Mouse (Mus musculus): ENCODE data around the gene Nipa1. TPM values are rescaled to one million over a fixed set of nuclear protein-coding genes. Genes with fewer than 3 reads are reported as not detected.
A peak's percentile ranks its signal among the peaks of the same experiment; 100 is the strongest.

The Nipa1 gene
- total RNA-seq, 4 experiments from 2014 or later, result 56.1 to 63.1 (median 61.7) TPM

DNA sequence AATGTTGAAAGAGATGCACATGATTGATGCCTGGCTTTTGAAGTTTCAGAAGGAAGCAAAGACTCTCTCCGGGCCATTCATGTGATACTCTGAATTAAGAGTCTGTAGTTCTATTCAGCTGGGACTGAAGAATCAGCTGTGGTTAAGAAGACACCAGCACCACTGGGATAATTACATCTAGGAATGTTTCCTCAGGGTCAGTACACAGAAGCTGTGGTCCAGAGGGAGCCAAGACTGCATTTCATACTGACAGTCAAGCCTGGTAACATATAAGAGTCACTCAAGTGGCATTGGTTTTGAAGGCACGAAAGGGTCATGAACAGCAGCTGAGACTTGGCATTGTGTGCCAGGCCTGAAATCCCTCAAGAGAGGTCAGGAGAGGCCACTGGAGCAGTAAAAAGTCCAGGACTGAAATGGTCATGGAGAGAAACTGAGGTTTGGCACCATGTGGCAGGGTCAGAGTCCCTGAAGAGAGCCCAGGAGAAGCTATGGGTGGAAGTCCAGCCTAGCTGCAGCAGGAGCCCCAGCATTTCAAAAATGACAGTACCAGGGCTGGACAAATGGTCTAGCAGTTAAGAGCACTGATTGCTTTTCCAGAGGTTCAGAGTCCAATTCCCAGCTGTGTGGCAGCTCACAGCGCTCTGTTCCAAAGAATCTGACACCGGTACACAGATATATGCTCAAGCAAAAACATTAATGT lies 9.3 kb downstream of the Nipa1 start:
- no peak for DNase-seq (ENCODE audit: low spot score in 2 of 2)

- no peak for DNase-seq (ENCODE audit: low spot score in 2 of 2)
Observed at GRCm38 (mm10) chr7:55998997-55999396, 20.8 kb downstream of the Nipa1 start.

- DNase-seq (ENCODE audit: low spot score in 2 of 2), result peak; percentile 47 to 51
Observed at GRCm38 (mm10) chr7:55995013-55995412, 24.7 kb downstream of the Nipa1 start.

- DNase-seq (ENCODE audit: low spot score in 2 of 2), result no peak
Observed at GRCm38 (mm10) chr7:55991858-55992257, 27.9 kb downstream of the Nipa1 start.

DNA sequence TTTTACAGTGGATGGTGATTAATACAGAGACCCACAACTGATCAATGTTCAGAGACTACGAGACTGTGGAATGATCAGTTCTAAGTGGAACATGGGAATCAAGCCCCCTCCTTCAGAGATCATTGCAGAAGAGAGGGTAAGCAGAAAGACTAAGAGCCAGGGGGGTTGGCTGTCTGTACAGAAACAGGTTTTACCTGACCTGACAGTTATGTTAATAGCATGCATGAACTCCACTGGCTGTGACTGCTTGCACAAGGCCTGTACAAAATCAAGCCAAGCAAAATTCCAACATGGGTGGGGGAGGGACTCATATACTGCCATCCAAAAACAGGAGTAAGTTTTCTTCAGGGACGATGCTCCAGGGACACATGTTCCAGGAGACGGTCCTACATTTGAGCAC lies 28.6 kb downstream of the Nipa1 start:
- DNase-seq (ENCODE audit: low spot score in 2 of 2), result no peak

DNA sequence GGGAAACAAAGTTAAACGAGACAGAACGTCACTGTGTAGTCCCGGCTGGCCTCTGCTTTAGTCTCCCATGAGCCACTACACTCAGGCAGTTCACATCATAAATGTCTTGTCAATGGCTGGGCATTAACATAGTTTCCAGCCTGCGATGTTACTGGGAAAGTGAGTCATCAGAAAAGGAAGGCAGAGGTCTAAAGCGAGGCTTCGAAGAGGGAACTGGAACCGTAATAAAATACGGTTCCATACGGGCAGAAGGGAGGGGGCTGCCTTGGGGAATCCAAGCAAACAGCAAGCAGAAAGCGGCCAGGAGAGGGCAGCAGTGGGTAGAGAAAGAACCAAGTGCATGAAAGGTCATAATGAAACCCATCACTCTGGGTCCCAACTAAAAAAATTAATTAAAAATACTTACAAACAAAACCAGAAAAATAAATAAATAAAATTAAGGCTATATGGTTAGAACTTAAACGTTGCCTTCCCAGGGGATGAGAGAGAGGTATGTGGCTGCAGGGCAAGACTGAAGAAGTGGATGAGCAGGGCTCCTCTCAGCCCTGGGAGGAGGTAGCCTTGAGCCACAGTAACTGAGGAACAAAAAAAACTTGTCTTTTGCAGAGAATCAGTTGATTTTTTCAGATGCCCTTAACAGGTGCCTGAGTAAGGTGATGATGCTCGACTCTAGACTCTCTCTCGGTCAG lies 33.1 kb downstream of the Nipa1 start:
- peak; percentile 69 to 77 for DNase-seq (ENCODE audit: low spot score in 2 of 2)

- no peak for DNase-seq (ENCODE audit: low spot score in 2 of 2)
Observed at GRCm38 (mm10) chr7:55984754-55985153, 35.0 kb downstream of the Nipa1 start.

- DNase-seq (ENCODE audit: low spot score in 2 of 2), result no peak
Observed at GRCm38 (mm10) chr7:55983107-55983506, 36.6 kb downstream of the Nipa1 start.

GRCm38 (mm10) chr7:55982010-55982700 lies 37.6 kb downstream of the Nipa1 start:
- DNase-seq (ENCODE audit: low spot score in 2 of 2), result no peak

- no peak for DNase-seq (ENCODE audit: low spot score in 2 of 2)
Observed at GRCm38 (mm10) chr7:55981511-55981910, 38.2 kb downstream of the Nipa1 start.

GRCm38 (mm10) chr7:55974429-55974828 lies 45.3 kb downstream of the Nipa1 start:
- no peak for DNase-seq (ENCODE audit: low spot score in 2 of 2)

- no peak for DNase-seq (ENCODE audit: low spot score in 2 of 2)
Observed at GRCm38 (mm10) chr7:55969415-55969814, 50.3 kb downstream of the Nipa1 start.

- no peak for DNase-seq (ENCODE audit: low spot score in 2 of 2)
Observed at GRCm38 (mm10) chr7:55968258-55968901, 51.4 kb downstream of the Nipa1 start.

DNA sequence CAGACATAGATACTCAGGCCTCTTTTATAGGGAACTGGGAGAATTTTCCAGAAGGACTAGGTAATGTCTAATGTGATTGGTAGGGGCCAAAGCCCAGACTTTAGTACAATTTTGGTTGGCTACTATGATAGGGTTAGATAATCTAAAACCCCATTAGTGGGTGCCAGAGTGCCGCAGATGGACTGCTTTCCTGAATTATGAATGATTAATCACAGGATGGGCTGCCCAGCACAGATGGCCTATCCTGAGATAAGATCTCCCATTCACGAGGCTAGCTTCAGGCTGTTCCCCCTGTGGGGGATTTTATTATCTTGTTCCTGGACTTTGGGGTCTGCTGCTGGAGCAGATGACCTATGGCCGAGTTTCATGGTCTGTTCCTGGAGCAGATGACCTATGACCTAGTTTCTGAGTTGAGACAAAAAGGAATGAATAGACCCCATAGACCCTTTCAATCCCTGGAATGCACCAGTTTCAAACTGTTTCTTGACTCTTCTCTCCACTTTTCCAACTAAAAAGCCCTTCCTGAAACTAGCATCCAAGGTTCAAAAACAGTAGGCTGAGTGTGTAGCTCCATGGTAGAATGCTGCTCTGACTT lies 52.8 kb downstream of the Nipa1 start:
- DNase-seq (ENCODE audit: low spot score in 2 of 2), result no peak

GRCm38 (mm10) chr7:55962004-55962908 lies 57.5 kb downstream of the Nipa1 start, which contains the start of gene Nipa2:
Gene Nipa2, minus strand, starts transcription at chr7:55962476.
- DNase-seq (ENCODE audit: low spot score in 2 of 2), result peak; percentile 85 to 90

DNA sequence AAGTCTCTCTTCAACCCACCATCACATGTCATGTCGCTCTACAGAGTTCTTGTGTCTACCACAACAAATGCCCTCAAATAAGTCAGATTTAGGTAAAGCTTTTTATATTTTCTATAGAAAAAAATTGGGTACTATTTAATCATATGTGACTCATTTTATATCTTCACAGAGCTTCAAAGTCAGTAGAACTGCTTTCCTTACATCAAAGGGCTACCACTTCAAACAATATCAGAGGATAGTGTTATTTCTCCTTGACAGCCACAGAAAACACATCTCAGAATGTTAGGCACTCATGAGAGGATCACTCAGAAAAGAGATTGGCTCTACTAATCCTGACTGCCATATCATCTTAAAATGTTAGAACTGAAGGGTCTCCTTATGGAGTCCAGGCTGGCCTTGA lies 59.2 kb downstream of the Nipa1 start:
- no peak for DNase-seq (ENCODE audit: low spot score in 2 of 2)

GRCm38 (mm10) chr7:55959801-55960200 lies 60.0 kb downstream of the Nipa1 start:
- no peak for DNase-seq (ENCODE audit: low spot score in 2 of 2)

- no peak for DNase-seq (ENCODE audit: low spot score in 2 of 2)
Observed at GRCm38 (mm10) chr7:55957916-55958315, 61.8 kb downstream of the Nipa1 start.

- no peak for DNase-seq (ENCODE audit: low spot score in 2 of 2)
Observed at GRCm38 (mm10) chr7:55957178-55957577, 62.6 kb downstream of the Nipa1 start.

DNA sequence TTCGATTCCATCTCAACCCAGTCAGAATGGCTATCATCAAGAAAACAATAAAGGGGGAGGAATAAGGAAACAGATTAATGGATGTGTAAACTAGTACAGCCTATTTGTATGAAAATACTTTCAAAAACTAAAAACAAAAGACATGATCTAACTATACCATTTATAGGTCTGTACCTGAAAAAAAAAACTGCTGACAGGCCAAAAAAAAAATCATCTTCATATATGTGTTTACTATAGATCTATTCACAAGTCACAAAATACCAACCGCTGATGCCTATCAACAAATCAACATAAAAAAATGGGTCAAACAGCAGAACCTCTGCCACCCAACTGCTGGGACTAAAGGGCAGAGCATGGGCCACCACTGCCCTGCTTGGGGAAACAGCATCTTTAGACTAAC lies 63.7 kb downstream of the Nipa1 start:
- no peak for DNase-seq (ENCODE audit: low spot score in 2 of 2)

Data from layer of hippocampus, adult 8-10 months (tissue).